Mouse (Mus musculus) embryonic facial prominence, embryonic 14.5 days (tissue): ENCODE measurements around the gene Upk1b. TPM values are rescaled to one million over a fixed set of nuclear protein-coding genes. Genes with fewer than 3 reads are reported as not detected.
A peak's percentile ranks its signal among the peaks of the same experiment; 100 is the strongest.

ENCODE experiments used
- ATAC-seq: fragments of 200-750 bp; cut with Nextera tagmentation; 2 replicates; pipeline ENCODE4 v1.8.0; 2017; ENCODE audit warnings: low read depth, moderate number of reproducible peaks, moderate TSS enrichment
- DNase-seq: peaks from one replicate; pipeline ENCODE4 v3.0.0-alpha.2; 2015; ENCODE audit warnings: low spot score
- H3K27ac ChIP-seq: fragments of 300-500 bp; sonication (generic); replicated peaks from 2 replicates; pipeline ENCODE4 v1.5.1; 2014; ENCODE audit warnings: low read depth, mild to moderate bottlenecking, low read length, moderate library complexity
- H3K27me3 ChIP-seq: fragments of 300-500 bp; sonication (generic); replicated peaks from 2 replicates; pipeline ENCODE4 v1.6.1; 2014; ENCODE audit warnings: low read length; ENCODE audit not compliant: control insufficient read depth, insufficient read depth
- H3K36me3 ChIP-seq: fragments of 300-500 bp; sonication (generic); 2 replicates; pipeline ENCODE4 v1.6.1; 2014; ENCODE audit warnings: low read length, mixed read lengths; ENCODE audit not compliant: control insufficient read depth, insufficient read depth
- H3K4me1 ChIP-seq: fragments of 300-500 bp; sonication (generic); 2 replicates; pipeline ENCODE4 v1.6.1; 2014; ENCODE audit warnings: antibody characterized with exemption, low read length; ENCODE audit not compliant: control insufficient read depth, insufficient read depth
- H3K4me2 ChIP-seq: fragments of 300-500 bp; sonication (generic); 2 replicates; pipeline ENCODE4 v1.6.1; 2014; ENCODE audit warnings: low read depth, mild to moderate bottlenecking, low read length, moderate library complexity, mixed read lengths
- H3K4me3 ChIP-seq: fragments of 300-500 bp; sonication (generic); 2 replicates; pipeline ENCODE4 v1.5.1; 2014; ENCODE audit warnings: low read depth, mild to moderate bottlenecking, low read length
- H3K9ac ChIP-seq: fragments of 300-500 bp; sonication (generic); 2 replicates; pipeline ENCODE4 v1.6.1; 2014; ENCODE audit warnings: low read depth, mild to moderate bottlenecking, low read length, moderate library complexity, mixed read lengths
- H3K9me3 ChIP-seq: fragments of 300-500 bp; sonication (generic); 2 replicates; pipeline ENCODE4 v1.6.1; 2016; ENCODE audit warnings: low read length; ENCODE audit not compliant: control insufficient read depth
- WGBS: fragments of 180-500 bp; shearing (Covaris S2); extraction: QIAGEN DNeasy Blood & Tissue Kit; methylation state at CpG from one replicate; pipeline ENCODE4 v1.1.7; 2014; 5-methylcytosine and 5-hydroxymethylcytosine counted together
- polyA plus RNA-seq: library from polyadenylated mRNA; unstranded; fragments of >200 nt; fragmentation: Nextera tagmentation; extraction: Ambion mirVana; gene quantifications from 2 replicates; pipeline ENCODE4 v1.2.1, GENCODE M21; 2014

The Upk1b gene
- polyA plus RNA-seq, 1 experiment from 2014 or later = 34.4 TPM

GRCm38 (mm10) chr16:38769529-38769928 lies 30.6 kb downstream of the Upk1b start:
- Histone ChIP-seq H3K4me2 (no peak overlapping the region), H3K27ac (no peak overlapping the region), H3K36me3 (peaks cover 20% of the 10 kb centered on the region), H3K27me3 (no peaks in the 10 kb centered on the region), H3K4me3 (no peak overlapping the region), H3K4me1 (no peaks in the 10 kb centered on the region; the same call in 1 of the 2 replicates), H3K9me3 (no peaks in the 10 kb centered on the region), H3K9ac (no peak overlapping the region)
- ATAC-seq (no peak), DNase-seq (no peak)
- WGBS = 73% methylated on average over 9 of the region's 9 CpGs

GRCm38 (mm10) chr16:38768386-38768785 lies 31.7 kb downstream of the Upk1b start:
- Histone ChIP-seq H3K27ac (no peak overlapping the region), H3K36me3 (peaks cover 25% of the 10 kb centered on the region), H3K9ac (no peak overlapping the region), H3K27me3 (no peaks in the 10 kb centered on the region), H3K4me3 (no peak overlapping the region), H3K4me2 (no peak overlapping the region), H3K9me3 (no peaks in the 10 kb centered on the region), H3K4me1 (no peaks in the 10 kb centered on the region; the same call in 1 of the 2 replicates)
- ATAC-seq = no peak
- 87% methylated on average over 8 of the region's 8 CpGs for WGBS
- no peak for DNase-seq

- Histone ChIP-seq H3K27me3 (no peaks in the 10 kb centered on the region), H3K36me3 (peaks cover 32% of the 10 kb centered on the region), H3K27ac (no peak overlapping the region), H3K4me2 (no peak overlapping the region), H3K4me1 (no peaks in the 10 kb centered on the region; the same call in 1 of the 2 replicates), H3K9ac (no peak overlapping the region), H3K9me3 (no peaks in the 10 kb centered on the region), H3K4me3 (no peak overlapping the region)
- WGBS = 74% methylated on average over 8 of the region's 8 CpGs
- ATAC-seq = no peak
- no peak for DNase-seq
Observed at GRCm38 (mm10) chr16:38767761-38768160, 32.4 kb downstream of the Upk1b start.

- WGBS = 52% methylated on average over 3 of the region's 3 CpGs
- Histone ChIP-seq H3K4me3 (no peak overlapping the region), H3K27me3 (no peaks in the 10 kb centered on the region), H3K9me3 (no peaks in the 10 kb centered on the region), H3K4me1 (no peaks in the 10 kb centered on the region), H3K9ac (no peak overlapping the region), H3K27ac (no peak overlapping the region), H3K4me2 (no peak overlapping the region), H3K36me3 (peaks cover 34% of the 10 kb centered on the region)
- ATAC-seq (no peak), DNase-seq (no peak)
Observed at GRCm38 (mm10) chr16:38766671-38767070, 33.5 kb downstream of the Upk1b start.

GRCm38 (mm10) chr16:38763508-38763907 lies 36.6 kb downstream of the Upk1b start:
- ATAC-seq (no peak), DNase-seq (no peak)
- no peaks in the 10 kb centered on the region for H3K9me3 ChIP-seq
- WGBS = 85% methylated on average over 4 of the region's 4 CpGs
- H3K4me1 ChIP-seq = no peaks in the 10 kb centered on the region
- no peak overlapping the region for H3K27ac ChIP-seq
- H3K36me3 ChIP-seq = peaks cover 32% of the 10 kb centered on the region
- H3K4me2 ChIP-seq = no peak overlapping the region
- H3K27me3 ChIP-seq = no peaks in the 10 kb centered on the region
- no peak overlapping the region for H3K4me3 ChIP-seq
- no peak overlapping the region for H3K9ac ChIP-seq

GRCm38 (mm10) chr16:38762401-38762800 lies 37.7 kb downstream of the Upk1b start:
- Histone ChIP-seq H3K4me3 (no peak overlapping the region), H3K27me3 (no peaks in the 10 kb centered on the region), H3K36me3 (peaks cover 30% of the 10 kb centered on the region), H3K9ac (no peak overlapping the region), H3K27ac (no peak overlapping the region), H3K4me2 (no peak overlapping the region), H3K9me3 (no peaks in the 10 kb centered on the region), H3K4me1 (no peaks in the 10 kb centered on the region)
- DNase-seq (no peak), ATAC-seq (no peak)
- 79% methylated on average over 8 of the region's 8 CpGs for WGBS

- ATAC-seq (no peak; the same call in 1 of the 2 replicates), DNase-seq (peak; percentile 49)
- Histone ChIP-seq H3K4me1 (no peaks in the 10 kb centered on the region), H3K27ac (no peak overlapping the region), H3K27me3 (no peaks in the 10 kb centered on the region), H3K9me3 (no peaks in the 10 kb centered on the region), H3K4me2 (no peak overlapping the region), H3K36me3 (peaks cover 30% of the 10 kb centered on the region), H3K9ac (no peak overlapping the region), H3K4me3 (no peak overlapping the region)
- WGBS = 61% methylated on average over 5 of the region's 5 CpGs
Observed at GRCm38 (mm10) chr16:38761972-38762371, 38.2 kb downstream of the Upk1b start.

- no peaks in the 10 kb centered on the region for H3K9me3 ChIP-seq
- no peak overlapping the region for H3K4me3 ChIP-seq
- no peak overlapping the region for H3K27ac ChIP-seq
- H3K36me3 ChIP-seq = peaks cover 25% of the 10 kb centered on the region
- no peak overlapping the region for H3K4me2 ChIP-seq
- no peak for ATAC-seq
- no peaks in the 10 kb centered on the region for H3K27me3 ChIP-seq
- H3K9ac ChIP-seq = no peak overlapping the region
- WGBS = 74% methylated on average over 6 of the region's 6 CpGs
- no peak for DNase-seq
- H3K4me1 ChIP-seq = no peaks in the 10 kb centered on the region
Observed at GRCm38 (mm10) chr16:38760834-38761375, 39.2 kb downstream of the Upk1b start.

- ATAC-seq (no peak), DNase-seq (no peak)
- Histone ChIP-seq H3K4me3 (no peak overlapping the region), H3K4me2 (no peak overlapping the region), H3K9me3 (no peaks in the 10 kb centered on the region), H3K36me3 (peaks cover 23% of the 10 kb centered on the region), H3K27ac (no peak overlapping the region), H3K4me1 (no peaks in the 10 kb centered on the region), H3K9ac (no peak overlapping the region), H3K27me3 (no peaks in the 10 kb centered on the region)
- 92% methylated on average over 5 of the region's 5 CpGs for WGBS
Observed at GRCm38 (mm10) chr16:38760239-38760638, 39.9 kb downstream of the Upk1b start.
